In the genomic region with DNA sequence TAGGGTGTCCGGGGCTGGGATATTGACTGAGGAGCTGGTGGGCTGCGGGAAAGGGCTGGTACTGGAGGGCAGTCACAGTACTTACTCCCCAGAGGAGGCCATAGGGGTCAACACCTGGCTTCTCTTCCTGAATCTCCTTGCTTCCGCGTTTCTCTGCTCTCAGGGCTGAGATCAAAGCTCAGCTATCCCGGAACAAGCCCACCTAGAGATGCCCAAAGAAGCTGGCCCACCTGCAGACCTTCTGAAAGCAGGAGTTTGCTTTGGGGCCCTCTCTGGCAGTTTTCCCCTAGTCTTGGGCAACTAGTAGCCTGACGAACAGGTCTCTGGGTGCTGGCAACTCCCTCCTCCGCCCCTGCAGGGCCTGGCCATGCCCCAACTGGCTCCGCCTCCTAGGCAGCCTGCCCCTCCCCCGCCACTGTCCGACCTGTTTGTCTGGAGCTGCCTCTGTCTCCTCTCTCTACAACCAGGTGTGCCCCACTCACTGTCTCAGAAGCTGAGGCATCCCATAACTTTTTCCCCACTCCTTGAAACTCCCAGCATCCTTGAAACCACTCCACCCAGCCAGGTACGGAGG, we compare ENCODE assay signal across 9 mouse cellular contexts. TPM values are rescaled to one million over a fixed set of nuclear protein-coding genes. Genes with fewer than 3 reads are reported as not detected.
DNase-seq lines count a peak whose midpoint lies in the region; ATAC-seq lines count a peak whose summit lies in the region.
"Had no signal": no experiment of that assay in that cellular context is flagged by ENCODE, and none has a peak within 500 bp of the region (broad histone marks: within the 10 kb centered on the region; RNA-seq: fewer than 3 reads in every experiment).

No protein-coding gene starts in this region.

- no peak for ATAC-seq in forebrain, embryonic 12.5 days (ENCODE audit: low FRiP score)
- ATAC-seq in forebrain, embryonic 11.5 days (replicated peaks; ENCODE audit: low FRiP score) = no peak

- peaks cover 2% of the 10 kb centered on the region; the same call in 1 of the 2 replicates for H3K27me3 ChIP-seq in forebrain, embryonic 12.5 days
- H3K27me3 ChIP-seq in forebrain, embryonic 11.5 days (ENCODE audit: control insufficient read depth, insufficient read depth, low read length) = no peaks in the 10 kb centered on the region

- H3K9me3 ChIP-seq in forebrain, embryonic 12.5 days = no peaks in the 10 kb centered on the region
- no peaks in the 10 kb centered on the region for H3K9me3 ChIP-seq in forebrain, embryonic 11.5 days (ENCODE audit: control insufficient read depth, low read length)
- H3K9me3 ChIP-seq: G1E had no signal

- peaks cover 23% of the 10 kb centered on the region for H3K4me1 ChIP-seq in forebrain, embryonic 12.5 days
- peaks cover 6% of the 10 kb centered on the region; the same call in 1 of the 2 replicates for H3K4me1 ChIP-seq in forebrain, embryonic 11.5 days (replicated peaks; ENCODE audit: control insufficient read depth, insufficient read depth, low read length)

- H3K9ac ChIP-seq in forebrain, embryonic 12.5 days = no peak overlapping the region
- H3K9ac ChIP-seq in forebrain, embryonic 11.5 days (ENCODE audit: low read length) = no peak overlapping the region

- H3K4me2 ChIP-seq in forebrain, embryonic 12.5 days = peak overlapping the region; percentile 3; the same call in 1 of the 2 replicates
- H3K4me2 ChIP-seq in forebrain, embryonic 11.5 days (ENCODE audit: low read depth, low read length, severe bottlenecking) = no peak overlapping the region

- DNase-seq in forebrain, embryonic 11.5 days (ENCODE audit: low spot score) = no peak
- DNase-seq in embryo, embryonic 10.5 days (ENCODE audit: low spot score) = peak; percentile 37
- DNase-seq in kidney, postnatal 4 days = peak; percentile 81 to 87
- DNase-seq in ovary, postnatal 36 days (ENCODE audit: low spot score) = peak; percentile 63
- no peak for DNase-seq in layer of hippocampus, adult 9-11 months
- DNase-seq in yolk sac, embryonic 10.5 days (ENCODE audit: low spot score) = no peak
- no peak for DNase-seq in neural tube, embryonic 10.5 days (ENCODE audit: extremely low spot score, low spot score)

- WGBS in forebrain, embryonic 12.5 days = 18% methylated on average over 11 of the region's 11 CpGs
- WGBS in forebrain, embryonic 11.5 days = 23% methylated on average over 11 of the region's 11 CpGs

- no peak overlapping the region for H3K4me3 ChIP-seq in forebrain, embryonic 12.5 days (replicated peaks)
- no peak overlapping the region for H3K4me3 ChIP-seq in forebrain, embryonic 11.5 days (ENCODE audit: low read depth, low read length)

- H3K36me3 ChIP-seq in forebrain, embryonic 12.5 days (replicated peaks) = peaks cover 25% of the 10 kb centered on the region
- H3K36me3 ChIP-seq in forebrain, embryonic 11.5 days (ENCODE audit: control insufficient read depth, insufficient read depth, low read length) = no peaks in the 10 kb centered on the region
- H3K36me3 ChIP-seq: G1E had no signal

- no peak overlapping the region for H3K27ac ChIP-seq in forebrain, embryonic 12.5 days
- H3K27ac ChIP-seq in forebrain, embryonic 11.5 days (ENCODE audit: low read depth, low read length) = no peak overlapping the region

RNA-seq across cellular contexts. Expression of a gene that starts 9.8 kb away (rescaled TPM):
- 25.2 and 27.3 TPM in 2 replicates for polyA plus RNA-seq in forebrain, embryonic 12.5 days (2016; fragmentation: Nextera tagmentation; extraction: Ambion mirVana)
- polyA plus RNA-seq in forebrain, embryonic 11.5 days (2014; fragmentation: Nextera tagmentation; extraction: Ambion mirVana) = 15.2 and 16.7 TPM in 2 replicates

RNA-seq across cellular contexts. Expression of a gene that starts 22.3 kb away (rescaled TPM):
- polyA plus RNA-seq in forebrain, embryonic 12.5 days (2016; fragmentation: Nextera tagmentation; extraction: Ambion mirVana) = 4.5 and 5.4 TPM in 2 replicates
- polyA plus RNA-seq in forebrain, embryonic 11.5 days (2014; fragmentation: Nextera tagmentation; extraction: Ambion mirVana) = 4.6 and 4.9 TPM in 2 replicates
- polyA plus RNA-seq: G1E had no signal

RNA-seq across cellular contexts. Expression of a gene that starts 35.5 kb away (rescaled TPM):
- polyA plus RNA-seq in forebrain, embryonic 12.5 days (2016; fragmentation: Nextera tagmentation; extraction: Ambion mirVana) = 151 and 159 TPM in 2 replicates
- 136 and 139 TPM in 2 replicates for polyA plus RNA-seq in forebrain, embryonic 11.5 days (2014; fragmentation: Nextera tagmentation; extraction: Ambion mirVana)

Comparison
In these comparisons a context has a peak if more than half of its experiments do, and no peak if none do; other contexts are left out.
1. DNase-seq: peak in embryo, embryonic 10.5 days (single experiment), kidney, postnatal 4 days (2 of 2) and ovary, postnatal 36 days (single experiment); none in forebrain, embryonic 11.5 days (single experiment), layer of hippocampus, adult 9-11 months (single experiment), yolk sac, embryonic 10.5 days (single experiment) and neural tube, embryonic 10.5 days (single experiment).